Mouse (Mus musculus) G1E (cell line): ENCODE measurements at regions not wholly inside any gene's neighbourhood (a gene's known extent, or its start where the extent isn't known, plus 50 kb on each side); places are given as distances from the start of the nearest gene placed in this dataset.

Experiments used
- CTCF ChIP-seq: IDR thresholded peaks from 2 replicates; pipeline ENCODE4 v1.5.1; 2012; ENCODE audit warnings: low read depth, low read length, inconsistent platforms, mixed read lengths
- GATA1 ChIP-seq: IDR thresholded peaks from 2 replicates; pipeline ENCODE4 v1.6.1; 2012; ENCODE audit warnings: borderline replicate concordance, low read length, inconsistent platforms, mixed read lengths
- GATA2 ChIP-seq: IDR thresholded peaks from 2 replicates; pipeline ENCODE4 v1.6.1; 2012; ENCODE audit warnings: low read depth, low read length, inconsistent platforms, borderline replicate concordance
- POLR2AphosphoS5 ChIP-seq: IDR thresholded peaks from 2 replicates; pipeline ENCODE4 v1.6.1; 2012; ENCODE audit warnings: low read depth, low read length, inconsistent platforms; ENCODE audit not compliant: insufficient replicate concordance
- TAL1 ChIP-seq: conservative IDR thresholded peaks from 2 replicates; pipeline ENCODE4 v1.6.1; 2012; ENCODE audit warnings: low read depth, low read length, inconsistent platforms, mixed read lengths

DNA sequence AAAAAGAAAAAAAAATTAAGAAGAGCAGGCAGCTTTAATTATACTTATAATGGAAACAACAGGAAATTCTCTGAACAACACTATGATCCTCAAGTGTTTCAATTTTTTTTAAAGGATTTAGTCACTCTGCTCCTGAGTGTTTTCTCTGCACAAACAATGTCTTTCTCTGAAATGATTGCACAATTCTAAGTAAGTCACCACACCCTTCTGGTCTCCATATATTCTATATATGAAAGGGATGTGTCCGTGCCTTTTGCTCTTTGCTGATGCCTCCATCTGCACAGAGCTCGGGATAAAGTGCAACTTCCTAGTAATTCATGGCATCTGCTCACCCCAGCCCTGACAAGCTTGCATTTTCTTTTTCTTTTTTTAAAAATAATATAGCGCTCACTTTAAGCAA lies 1127.5 kb upstream of the Zeb2 start:
- TF ChIP-seq CTCF, result no peak
- no peak for TF ChIP-seq GATA1
- TF ChIP-seq POLR2AphosphoS5, result no peak
- TF ChIP-seq GATA2, result no peak
- TF ChIP-seq TAL1, result no peak
